Mouse (Mus musculus) right cerebral cortex, postnatal 25 days (tissue): ENCODE results near the gene Prr5l.

ENCODE experiments used
- DNase-seq: peaks from one replicate; pipeline ENCODE4 v3.0.0; 2022

Gene Prr5l

DNA sequence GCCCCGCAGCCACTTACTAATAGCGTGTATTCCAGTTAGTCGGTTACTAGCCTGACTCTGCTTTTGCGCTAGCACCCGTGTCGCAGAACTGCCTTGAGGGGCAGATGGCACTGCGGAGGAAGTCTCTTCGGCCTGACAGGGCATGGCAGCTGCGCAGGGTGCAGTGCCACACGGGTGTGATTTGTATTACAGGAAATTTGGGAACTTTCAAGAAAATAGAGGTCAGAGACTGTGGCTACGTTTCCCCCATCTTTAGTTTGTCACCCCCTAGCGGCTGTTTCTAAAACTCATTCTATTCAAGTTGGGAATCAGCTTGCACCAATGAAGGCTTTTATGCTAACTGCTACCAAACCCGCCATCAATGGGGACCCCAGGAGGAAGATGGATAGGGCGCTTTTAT, 11.6 kb downstream of the Prr5l start:
- DNase-seq = no peak

DNA sequence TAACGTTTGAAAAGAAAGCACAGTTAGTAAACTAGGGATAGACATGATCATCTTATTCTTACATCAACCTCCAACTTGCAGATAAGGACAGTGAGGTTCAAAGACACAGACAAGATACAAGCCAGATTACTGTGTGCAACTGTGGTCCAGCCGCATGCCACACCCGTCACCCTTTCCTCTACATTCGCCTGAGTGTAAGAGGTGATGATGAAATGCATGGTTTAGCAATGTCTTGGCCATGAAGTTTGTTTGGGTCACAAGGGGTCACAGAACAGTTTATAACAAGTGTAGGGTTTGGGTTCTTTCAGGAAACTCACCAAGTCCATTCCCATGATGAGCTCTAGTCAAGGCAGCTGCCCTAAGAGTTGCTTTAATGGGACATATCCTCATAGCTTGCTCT, 14.1 kb downstream of the Prr5l start:
- no peak for DNase-seq

DNA sequence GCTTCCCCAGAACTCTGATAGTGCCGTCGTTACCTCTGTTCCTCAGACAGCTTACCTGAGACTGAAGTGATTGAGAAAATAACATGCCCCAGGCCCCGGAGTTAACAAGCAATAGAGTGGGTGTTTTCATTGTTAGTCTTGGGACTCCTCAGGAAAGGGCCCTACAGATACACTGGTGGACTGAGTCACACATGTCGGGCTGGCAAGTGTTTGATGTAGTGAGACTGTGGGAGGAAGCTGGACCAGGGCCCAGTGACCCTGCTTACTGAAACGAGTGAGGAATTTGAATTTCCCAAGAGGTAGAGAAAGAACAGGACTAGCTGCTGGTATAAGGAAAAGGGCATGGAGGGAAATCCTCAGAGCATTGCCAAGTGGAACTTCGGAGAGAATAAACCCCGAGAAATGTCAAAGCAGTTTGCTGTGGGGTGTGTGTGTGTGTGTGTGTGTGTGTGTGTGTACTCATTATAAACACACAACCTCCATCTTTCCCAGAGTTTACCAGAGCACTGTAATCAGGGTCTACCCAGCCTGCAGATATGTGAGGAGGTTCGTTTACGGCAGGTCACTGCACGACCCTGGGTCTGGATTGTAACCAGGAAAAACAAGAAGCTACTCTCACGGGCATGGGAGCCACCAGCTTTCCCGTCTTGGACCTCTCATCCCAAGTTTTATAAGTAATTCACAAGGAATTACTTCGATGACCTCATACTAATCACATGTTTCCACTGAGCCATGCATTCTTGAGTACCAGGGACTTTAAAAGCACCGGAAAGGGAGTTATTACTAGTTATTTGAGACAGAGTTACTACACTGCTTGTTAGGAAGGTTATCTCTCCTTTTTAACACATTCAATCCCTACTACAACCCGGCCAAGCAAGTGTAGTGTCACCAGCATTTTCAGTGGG, 20.4 kb downstream of the Prr5l start:
- no peak for DNase-seq

DNA sequence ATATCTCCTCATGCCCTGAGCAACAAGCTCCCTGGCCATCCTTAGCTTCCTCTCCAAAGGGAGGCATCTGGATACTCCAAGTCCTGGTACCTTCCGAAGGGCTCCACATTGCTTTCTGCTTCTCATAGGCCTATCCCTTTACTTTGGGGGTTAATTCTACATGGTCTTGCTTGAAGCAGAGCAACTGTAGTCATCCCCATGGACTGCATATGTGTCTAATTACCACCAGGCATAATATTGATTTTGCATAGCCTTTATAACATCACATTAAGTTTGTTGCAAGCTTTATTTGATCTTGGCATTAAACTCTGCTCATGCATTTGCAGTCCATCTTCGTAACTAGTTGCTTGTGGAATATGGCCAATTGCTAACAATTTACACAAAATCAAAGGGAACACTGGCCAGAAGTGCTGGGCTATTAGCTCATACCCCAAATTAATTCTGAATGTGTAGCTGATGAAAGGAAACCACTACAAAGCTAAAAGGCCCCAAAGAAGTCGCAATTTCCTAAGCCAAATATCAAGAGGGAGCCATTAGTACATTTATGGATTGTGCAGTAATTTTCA, 21.8 kb downstream of the Prr5l start:
- DNase-seq = no peak

DNA sequence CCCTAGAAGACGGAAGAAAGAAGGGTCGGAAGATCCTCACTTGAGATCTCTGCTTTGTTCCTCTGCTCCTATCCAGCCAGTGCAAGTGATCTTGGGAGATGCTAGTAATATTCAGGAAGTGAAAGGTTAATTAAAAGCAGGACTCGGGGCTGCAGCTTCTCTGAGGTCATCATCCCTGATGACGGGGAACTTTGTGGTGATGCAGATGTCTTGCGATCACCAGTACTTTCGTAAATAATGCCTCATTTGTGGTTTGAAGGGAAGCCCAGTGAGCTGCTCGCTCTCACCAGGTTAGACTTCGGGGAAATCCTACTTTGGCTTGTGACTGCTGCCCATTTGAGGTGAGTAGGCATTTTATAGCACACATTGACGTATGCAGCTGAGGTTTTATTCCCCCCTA, 26.7 kb downstream of the Prr5l start:
- DNase-seq = no peak

DNA sequence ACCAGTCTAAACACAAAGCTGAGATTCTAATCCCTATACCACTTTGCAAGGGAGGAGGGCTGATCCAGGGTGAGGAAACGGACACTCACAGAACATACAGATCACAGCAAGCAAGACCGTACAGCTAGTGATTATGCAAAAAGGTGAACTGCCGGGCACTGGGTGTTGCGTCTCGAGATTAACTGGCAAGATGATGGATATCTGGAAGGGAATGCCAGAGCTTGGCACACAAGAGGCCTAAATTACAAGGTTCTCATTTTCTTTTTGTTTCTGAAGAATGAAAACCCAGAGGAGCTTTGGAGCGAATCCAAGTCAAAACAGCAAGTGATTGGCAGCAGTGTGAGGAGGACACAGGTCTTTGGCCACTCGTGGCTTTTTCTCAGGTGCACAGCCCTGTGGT, 28.0 kb downstream of the Prr5l start:
- DNase-seq = no peak

DNA sequence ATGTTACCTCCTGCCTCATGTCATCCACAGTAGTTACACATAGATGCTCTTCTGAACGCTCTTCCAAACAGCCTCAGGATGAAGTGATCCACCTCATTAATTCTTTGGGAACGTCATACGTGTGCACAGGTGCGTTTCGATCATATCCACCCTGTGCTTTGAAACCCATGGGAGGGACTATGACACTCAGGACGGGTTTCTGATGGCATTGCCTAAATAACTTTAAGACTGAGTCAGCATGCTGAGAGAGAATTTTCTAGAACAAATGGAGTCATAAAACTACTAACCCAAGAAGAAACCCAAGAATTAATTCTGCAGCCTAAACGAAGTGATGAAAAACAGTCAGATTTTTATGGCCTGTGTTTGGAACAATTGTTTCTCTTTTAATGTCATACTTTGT, 40.1 kb downstream of the Prr5l start:
- DNase-seq = no peak

DNA sequence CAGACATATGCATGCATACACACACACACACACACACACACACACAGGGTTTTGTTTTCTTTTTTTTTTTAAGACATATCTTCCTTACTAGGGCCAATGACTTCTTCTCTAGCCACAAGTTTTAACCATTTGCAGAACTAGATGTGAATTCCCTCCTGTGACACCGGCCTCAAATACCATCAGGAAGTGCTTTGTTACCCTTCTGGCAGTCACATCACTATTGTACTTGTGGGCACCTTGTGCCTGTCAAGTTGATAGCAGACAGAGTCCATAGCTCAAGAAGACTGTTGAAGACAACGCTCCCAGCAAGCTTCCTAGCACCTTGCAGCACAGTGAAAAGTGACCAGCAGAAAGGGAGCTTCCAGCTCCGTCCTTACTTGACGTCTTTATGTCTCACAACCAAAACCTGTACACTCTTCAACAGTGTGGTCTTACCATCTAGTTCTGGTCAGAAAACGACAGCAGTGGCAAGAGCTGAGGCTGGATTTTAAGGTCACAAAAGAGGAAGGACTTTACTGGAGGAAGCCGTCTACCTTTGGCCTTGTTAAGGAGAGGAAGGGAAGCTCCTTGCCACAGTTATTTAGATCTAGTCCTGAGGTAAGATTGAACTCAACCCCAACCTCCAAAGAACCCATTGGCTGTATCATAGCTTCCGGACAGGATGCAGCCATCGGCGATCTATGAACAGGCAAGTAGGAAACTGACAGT, 47.9 kb downstream of the Prr5l start:
- DNase-seq = no peak

DNA sequence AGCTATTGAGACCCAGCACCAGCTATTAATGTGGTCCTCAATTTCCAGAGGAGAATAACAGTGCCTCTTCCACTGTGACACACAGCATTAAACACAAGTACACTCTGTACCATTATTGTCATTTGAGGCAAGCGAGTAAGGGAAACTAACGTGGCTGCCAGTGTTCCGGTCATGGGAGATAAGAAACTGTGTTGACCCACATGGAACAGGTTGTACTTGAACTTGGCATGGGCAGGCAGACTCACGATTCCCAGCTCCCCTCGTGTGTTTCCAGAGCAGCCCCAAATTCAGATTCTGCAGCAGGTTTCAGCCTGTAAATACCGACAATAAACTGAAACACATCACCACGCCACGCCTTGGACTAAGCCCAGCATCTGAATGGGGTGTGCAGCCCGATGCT, 50.5 kb downstream of the Prr5l start:
- DNase-seq = no peak

DNA sequence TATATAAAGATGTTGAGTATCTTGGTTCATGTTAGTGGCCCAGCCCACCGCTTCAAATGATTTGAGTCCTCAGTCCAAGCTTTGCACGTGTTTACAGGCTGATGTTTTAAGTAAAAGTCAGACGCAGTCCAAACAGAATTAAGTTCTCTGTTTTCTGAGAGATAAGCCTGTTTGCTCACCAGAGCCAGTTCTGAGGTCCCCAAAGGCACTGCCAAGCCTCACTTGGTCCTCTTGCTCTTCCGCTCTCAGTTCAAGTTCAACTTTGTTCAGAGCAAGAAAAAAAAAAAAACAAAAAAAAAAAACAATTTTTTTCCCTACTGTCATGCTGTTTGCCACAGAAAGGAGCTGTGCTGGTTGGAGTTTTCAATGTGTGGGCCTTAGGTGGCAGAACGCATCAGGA, 51.0 kb downstream of the Prr5l start:
- DNase-seq = no peak

DNA sequence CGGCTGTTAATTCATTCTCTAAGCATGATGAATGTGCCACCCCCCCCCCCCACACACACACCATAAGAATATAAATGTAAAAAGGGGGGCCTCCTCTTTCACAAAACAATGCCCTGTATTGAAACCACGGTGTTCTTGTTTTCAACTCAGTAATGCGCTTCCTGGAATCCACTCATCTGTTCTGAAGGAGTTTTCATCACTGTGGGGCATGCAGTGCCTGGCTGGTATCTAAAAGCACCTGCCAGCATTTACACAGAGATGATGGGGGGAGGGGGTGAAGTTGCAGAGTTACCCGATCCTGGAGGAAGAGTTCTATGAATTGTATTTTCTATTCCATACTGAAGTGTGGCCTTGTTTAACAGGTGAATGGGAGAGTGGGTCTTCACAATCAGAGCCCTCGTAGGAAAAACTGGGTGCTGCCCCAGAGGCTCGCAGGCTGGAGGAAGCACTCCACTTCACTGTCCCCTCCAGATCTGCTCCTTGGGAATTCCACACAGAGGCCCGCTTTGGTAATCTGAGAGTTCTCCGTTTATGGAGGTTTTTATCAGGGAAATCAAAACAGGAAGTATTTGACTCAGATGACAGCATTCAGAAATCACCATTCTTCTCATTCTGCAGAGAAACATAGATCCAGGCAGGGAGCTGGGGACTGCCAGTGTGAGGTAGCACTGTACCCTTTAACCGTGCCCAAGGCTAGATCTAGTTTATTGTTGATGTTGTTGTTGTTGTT, 52.5 kb downstream of the Prr5l start:
- DNase-seq = no peak

DNA sequence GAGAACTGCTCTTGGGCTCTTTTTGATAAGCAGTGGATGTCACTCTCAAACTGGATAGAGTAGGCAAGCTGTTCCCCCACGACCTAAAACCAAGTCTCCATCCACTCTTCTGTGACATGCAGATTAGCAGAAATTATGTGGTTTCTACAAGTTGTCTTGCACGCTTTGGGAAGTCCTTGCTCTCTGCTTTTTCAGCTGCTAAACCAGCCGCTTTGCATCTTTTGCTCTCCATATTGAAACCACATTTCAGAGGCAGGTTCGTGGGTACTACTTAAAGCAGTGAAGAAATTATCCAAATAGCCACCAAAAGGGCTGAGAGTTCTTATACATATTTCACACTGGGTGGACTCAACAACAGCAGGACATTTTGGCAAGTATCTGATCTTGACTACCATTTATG, 53.8 kb downstream of the Prr5l start:
- no peak for DNase-seq

DNA sequence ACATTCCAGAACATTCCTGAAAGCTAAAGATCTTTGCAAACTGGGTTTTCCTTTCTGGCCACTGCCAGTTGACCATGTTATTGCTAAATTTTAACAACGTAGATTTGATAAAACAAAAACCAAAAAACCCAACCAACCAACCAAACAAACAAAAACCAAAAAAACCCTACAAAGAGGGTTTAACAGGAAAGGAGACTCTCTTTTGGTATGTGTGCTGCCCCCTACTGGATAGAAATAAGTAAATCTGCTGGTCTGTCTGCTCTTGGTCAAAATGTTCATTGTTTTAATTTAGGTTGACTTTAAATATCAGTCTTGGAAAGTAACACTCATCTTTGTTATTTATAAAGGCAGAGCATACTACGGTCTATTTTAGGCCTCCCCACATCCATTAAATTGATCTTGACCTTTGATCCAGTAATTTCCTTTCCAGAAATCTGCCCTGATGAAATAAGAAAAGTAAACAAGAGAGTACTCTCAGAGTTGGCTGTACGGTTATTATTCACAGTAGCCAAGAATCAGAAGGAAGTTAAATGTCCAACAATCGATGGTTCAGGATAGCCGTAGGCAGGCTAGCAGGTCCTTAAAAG, 54.7 kb downstream of the Prr5l start:
- DNase-seq = no peak

DNA sequence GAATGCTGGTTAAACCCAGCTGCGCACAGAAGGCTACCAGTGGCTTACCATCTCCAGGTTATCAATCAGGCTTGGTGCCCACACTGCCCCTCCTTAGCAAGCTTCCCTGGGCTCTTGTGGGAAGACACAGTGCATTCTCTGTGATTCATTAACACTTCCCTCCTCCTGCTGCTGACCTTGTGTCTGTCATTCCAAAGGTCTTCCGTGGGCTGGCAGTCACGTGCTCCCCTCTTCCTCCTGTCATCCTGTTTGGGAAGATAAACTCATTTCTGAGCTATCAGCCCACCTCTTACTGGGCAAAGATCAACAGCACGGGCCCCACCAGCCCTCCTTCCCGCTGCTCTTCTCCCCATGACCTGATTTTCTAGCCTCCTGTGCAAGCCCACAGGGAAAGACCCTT, 55.2 kb downstream of the Prr5l start:
- no peak for DNase-seq

DNA sequence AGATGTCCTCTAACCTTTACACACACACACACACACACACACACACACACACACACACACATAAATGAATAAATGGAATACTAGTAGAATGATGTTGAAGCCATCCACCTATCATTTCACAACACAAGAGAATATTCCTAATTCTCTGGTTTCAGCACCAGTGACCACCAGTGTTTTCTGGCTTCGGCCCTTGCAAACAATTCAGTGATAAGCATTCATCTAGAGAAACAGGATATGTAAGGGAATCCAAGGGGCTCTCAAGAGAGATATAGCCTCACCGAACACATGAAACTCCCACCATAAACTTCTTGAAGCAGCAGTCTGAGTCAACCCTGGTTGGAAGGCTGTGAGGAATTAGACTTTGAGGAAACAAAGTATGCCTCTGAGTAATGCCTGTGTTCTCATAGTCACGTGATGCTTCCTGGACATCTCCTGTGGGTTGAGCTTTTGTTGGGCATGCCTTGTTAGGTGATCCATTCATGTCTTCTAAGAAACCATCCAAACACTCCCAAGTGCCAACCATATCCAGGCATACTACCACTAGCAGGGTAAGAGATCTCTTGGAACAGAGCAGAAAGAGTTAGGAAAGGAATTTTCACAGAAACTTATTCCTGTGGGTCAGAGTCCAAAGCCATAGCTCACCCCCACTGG, 55.8 kb downstream of the Prr5l start:
- DNase-seq = no peak

DNA sequence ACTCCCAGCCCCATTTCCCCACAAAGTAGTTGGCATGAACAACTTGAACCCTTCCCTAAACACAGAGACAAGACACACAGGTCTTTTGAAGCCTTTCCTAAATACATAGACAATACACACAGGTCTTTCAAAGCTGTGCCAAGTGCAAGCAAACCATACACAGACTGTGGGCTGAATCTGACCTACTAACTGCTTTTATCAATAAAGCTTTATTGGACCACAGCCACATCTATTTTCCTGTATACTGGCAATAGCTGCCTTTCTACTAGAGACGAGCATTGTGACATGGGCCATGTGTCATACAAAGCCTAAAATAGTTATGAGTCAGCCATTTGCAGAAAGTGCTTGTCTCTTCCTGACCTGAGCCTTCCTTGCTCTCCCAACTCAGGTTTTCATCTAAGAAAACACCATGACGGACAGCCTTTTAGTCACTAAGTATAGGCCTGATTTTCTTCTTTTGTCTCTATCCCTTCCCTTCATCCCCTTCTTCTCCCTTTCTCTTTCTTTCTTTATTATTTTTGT, 56.6 kb downstream of the Prr5l start:
- DNase-seq = no peak

DNA sequence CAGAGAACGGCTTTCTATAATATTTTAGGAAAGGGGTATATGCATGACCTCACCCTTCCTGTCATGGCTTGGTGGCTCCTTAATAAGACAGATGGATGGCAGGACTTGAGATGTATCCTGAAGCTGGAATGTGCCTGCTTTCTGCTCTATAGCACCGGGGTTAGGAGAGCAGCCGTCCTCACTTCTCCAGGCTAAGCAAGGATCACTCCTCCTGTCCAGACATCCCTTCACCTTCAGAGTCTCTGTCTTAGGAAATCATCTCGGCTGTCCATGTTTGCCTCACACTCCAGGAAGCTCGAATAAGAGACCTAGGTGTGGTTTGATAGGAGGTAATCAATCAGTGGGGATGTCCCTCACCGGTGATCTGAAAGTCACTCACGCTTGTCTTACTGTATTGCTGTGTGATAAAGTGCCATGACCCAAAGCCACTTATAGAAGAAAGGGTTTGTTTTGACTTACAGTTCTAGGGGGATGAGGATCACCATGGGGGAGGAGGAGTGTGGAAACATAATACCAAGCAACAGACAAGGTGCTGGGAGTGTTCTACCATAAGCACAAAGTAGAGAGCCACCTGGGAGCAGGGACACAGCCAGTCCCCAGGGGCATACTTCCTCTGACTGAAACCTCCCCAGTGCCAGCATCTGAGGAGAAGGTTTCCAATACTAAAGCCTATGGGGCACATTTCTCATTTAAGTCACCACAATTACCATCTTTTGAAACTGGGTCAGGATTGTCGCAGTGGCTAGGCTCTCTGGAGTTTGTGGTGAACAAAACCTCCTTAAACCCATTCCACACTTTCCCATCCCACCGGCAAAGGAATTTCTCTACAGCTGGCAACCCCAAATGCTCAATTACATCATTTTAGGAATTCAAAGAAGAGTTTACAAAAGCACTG, 57.4 kb downstream of the Prr5l start:
- DNase-seq = no peak

DNA sequence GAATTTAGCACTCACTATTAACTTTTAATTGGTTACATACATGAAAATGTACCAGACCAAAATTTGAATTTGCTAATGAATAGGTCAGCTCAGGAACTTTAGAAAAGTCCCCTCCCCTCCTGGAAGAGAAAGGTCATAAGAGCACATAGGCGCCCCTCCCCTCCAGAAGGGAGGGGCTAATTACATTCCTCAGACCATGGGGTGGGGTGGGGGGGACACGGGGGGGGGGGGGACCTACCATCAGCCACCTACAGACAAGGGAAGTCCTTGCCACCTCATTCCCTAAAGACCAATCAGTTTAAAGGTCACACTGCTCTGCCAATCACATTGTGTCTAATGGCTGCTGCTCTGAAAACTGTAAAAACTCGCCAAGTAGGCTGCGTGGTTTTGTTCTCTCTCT, 59.0 kb downstream of the Prr5l start:
- no peak for DNase-seq

DNA sequence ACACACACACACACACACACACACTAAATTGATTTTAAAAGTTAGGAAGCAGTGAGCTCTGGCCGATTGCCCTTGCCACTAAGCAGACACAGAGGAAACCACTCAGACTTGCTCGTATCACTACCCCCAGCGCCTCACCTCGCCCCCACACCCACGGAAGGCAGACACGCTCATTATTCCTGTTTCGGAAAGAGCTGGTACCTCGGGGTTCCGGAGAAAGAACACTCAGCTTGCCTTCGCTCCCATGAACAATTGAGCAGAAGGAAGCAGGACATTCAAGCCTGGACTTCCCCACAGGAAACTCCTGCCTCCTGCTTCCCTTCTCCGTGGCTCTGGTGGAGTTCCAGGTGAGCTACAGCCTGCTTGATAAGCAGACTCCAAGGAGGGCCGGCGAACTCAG, 60.0 kb downstream of the Prr5l start:
- no peak for DNase-seq

DNA sequence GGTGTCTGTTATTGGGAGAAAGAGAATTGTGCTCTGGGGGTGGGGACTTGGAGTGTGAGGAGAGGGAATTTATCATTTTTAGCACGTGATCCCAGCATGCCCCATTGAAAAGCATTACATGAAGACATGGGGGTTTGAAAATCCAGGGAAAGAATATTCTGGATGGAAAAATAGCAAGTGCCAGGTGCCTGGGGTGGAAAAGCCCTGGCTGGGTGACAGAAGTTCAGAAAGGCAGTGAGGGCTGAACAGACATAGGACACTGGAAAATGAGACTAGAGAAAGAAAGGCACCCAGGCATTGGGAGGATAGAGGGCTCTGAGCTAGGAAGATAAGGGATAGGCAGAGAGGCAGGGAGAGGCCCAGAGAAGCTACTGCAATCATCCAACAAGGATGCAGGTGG, 62.0 kb downstream of the Prr5l start:
- no peak for DNase-seq
